Mouse (Mus musculus) liver, postnatal 0 days (tissue): ENCODE measurements around the gene Msl1.

Experiments
- CTCF ChIP-seq: sonication (generic); IDR thresholded peaks from 2 replicates; pipeline ENCODE4 v1.5.1; 2016; ENCODE audit warnings: antibody characterized with exemption, low read depth
- EP300 ChIP-seq: IDR thresholded peaks from 2 replicates; pipeline ENCODE4 v1.6.1; 2016; ENCODE audit warnings: antibody characterized with exemption, low read depth, mild to moderate bottlenecking

- TF ChIP-seq EP300 (no peak; the same call in 1 of the 2 replicates), CTCF (peak; percentile 88)
These were observed 6.6 kb upstream of the Msl1 start for GRCm38 (mm10) chr11:98788550-98789218.
